Mouse (Mus musculus) right cerebral cortex, adult 2 months (tissue): ENCODE measurements around the gene Pim1.

Source experiments
- DNase-seq, 2 experiments: peaks; one replicate each; pipeline ENCODE4 v3.0.0; 2021 to 2022; ENCODE audit warnings: low spot score in 2 of 2

Gene Pim1

GRCm38 (mm10) chr17:29528568-29529187 is 38.1 kb downstream of the Pim1 start:
- no peak for DNase-seq

GRCm38 (mm10) chr17:29530508-29530907 is 40.0 kb downstream of the Pim1 start:
- DNase-seq, result no peak

- DNase-seq, result no peak
These were observed 40.7 kb downstream of the Pim1 start for GRCm38 (mm10) chr17:29531278-29531677.

- DNase-seq, result no peak
These were observed 41.3 kb downstream of the Pim1 start for GRCm38 (mm10) chr17:29531757-29532384.

GRCm38 (mm10) chr17:29533866-29534265 is 43.3 kb downstream of the Pim1 start:
- no peak for DNase-seq

GRCm38 (mm10) chr17:29540426-29540825 is 49.9 kb downstream of the Pim1 start:
- no peak for DNase-seq

- DNase-seq, result no peak
These were observed 50.9 kb downstream of the Pim1 start for GRCm38 (mm10) chr17:29541419-29541818.

GRCm38 (mm10) chr17:29542831-29543690 is 52.5 kb downstream of the Pim1 start:
- no peak for DNase-seq

- no peak for DNase-seq
These were observed 53.5 kb downstream of the Pim1 start for GRCm38 (mm10) chr17:29544064-29544463.

GRCm38 (mm10) chr17:29545241-29545640 is 54.7 kb downstream of the Pim1 start:
- no peak for DNase-seq
